Mouse (Mus musculus): ENCODE data around the gene Palm2.
"Not testable (repeated sequence)": the region's sequence is repeated elsewhere in the genome, so short reads cannot be mapped to it uniquely, and the experiment has no call there.

Palm2 gene

DNA sequence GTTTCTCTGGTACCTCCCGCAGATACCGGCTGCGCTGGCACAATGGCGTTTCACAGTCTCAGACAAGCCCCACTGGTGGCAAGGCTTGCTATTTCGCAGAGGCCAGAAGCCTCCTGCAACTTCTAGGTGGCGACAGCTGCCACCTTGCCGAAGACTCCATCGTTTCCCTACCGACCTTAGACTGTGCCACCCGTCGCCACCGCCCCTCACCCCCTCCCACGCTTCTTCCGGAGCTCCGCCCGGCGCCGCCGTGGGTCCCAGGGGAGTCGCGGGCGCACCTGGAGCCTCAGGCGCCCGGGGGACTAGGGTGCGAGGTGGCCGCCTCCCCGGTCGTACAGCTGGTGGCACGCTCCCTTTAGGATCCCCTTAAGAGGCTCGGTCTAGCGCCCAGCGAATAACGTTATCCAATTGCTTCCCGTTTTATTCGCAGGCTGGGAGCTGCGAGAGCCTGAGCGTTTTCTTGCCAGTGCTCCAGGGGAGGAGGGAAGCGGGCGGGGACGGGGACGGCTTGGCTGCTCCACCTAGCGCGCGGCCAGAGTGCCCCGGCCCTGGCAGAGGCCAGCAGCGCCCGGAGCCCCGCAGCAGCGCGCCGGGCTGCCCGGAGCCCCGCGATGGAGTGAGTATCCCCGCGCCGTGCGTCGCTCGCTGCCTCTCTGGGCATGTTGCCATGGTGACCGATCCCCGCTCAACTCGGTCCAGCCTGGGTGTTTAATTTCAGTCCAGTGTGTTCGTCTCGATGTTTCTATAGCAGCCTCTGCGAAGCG is at the start of gene Palm2:
TSS of gene Palm2 (plus strand) at position 307 of the 764 bp plus-strand sequence.
- peak; percentile 86 for DNase-seq

DNA sequence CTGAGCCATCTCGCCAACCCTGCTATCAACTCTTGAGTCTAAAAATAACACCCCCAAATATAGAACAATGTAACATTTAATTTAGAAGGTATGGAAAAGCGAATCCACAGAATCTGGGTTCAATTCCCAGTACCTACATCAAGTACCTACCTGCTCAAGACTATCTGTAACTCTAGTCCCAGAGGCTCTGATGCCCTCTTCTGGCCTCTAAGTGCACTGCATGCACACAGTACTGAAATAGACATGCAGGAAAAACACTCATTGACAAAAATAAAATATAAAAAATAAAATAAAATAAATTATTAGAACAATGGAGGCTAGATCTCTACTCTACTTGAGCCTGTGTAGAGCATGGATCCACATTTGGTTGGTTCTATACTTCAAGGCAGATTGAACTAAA is 49.7 kb upstream of the Palm2 start:
- peak; percentile 21 for DNase-seq

DNA sequence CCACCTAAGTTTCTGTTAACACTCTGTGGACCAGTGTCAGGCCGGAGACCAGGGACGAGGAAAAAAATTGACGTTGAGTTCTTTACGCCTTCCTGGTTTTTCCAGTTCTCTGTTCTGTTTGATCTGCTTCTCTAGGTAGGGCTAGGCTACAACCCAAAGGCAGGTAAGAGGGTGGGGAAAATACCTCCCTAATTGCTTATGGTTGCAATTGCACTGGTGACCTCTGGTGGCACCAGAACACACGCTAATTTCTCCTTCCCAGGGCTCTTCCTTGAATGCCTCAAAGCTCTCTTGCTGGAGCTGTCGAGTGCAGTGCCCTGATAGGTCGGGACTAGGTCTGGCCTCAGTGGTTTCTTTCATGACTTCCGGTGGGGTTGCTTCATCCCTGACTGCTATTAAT is 42.9 kb upstream of the Palm2 start:
- no peak for DNase-seq

DNA sequence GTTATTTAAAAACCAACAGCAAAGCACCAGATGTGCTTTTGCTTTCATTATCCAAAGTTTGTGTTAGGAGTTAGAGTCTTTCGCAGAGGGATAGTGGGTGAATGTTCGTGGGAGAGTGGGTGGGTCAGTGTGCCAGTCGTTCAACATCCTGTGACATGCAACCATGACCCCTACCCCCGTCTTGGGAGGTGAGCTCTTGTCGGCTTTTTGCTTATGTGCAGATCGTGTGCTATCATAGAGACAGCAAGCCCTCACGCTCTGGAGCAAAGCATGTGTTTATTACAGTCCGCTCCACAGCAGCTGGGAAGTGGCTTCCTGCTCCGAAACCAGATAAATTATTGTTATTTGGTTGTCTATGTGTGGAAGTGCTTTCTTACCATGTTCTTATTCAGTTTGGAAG is 37.6 kb upstream of the Palm2 start:
- DNase-seq: no peak

DNA sequence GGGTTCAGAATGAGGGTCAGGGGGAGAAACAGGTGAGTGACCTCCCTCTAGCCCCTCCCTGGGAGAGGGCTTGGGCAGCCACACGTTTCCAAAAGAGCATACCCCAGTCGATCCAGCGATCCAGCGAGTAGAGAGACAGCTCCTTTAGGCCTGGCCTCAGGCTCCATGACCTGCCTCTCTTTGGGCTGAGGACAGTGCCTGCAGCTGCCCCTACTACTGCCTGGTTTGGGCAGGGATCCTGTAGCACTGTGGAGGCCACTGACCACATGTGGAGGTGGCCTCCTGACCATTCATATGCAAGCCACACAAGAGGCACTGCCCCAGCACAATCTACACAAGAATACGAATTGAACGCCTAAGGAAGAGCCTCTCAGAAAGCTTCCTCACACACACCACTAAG is 21.7 kb upstream of the Palm2 start:
- DNase-seq: not testable (repeated sequence)

DNA sequence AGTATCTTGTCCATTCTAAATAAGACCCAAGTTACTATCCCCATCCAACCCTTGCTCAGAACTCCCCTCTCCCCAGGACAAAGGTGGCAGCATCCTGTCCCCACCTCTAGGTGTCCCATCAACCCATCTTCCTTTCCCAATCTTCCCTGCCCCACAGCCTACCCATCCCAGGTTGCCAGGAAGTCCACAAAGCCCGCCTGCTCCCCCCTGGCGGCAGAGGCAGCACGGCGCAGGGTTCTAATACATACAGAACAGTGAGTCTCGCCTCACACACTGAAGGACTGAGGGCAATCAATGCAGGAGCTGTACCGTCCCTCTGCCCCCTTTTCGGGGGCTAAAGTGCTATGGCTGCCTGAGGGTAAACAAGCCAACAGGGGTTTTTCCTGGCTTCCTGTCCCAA is 21.0 kb upstream of the Palm2 start:
- DNase-seq: no peak

DNA sequence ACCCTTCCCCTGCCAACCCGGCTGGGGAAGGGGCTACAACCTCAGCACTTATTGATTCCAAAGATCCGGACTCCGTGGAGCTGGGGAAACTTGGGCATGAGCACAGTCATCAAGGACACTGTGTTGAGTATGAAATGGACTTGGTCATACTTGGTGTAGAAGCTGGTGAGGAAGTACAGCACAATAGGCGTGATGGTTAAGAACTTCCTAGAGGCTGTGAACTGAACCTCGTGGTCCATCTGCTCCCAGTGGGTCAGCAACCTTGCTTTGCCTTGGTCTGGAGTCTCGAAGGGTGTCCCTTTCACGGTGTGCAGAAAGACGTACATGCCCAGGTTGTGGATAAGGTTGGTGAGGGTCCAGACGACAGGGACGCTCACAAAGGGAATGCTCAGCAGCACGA is 20.4 kb upstream of the Palm2 start:
- DNase-seq: not testable (repeated sequence)

DNA sequence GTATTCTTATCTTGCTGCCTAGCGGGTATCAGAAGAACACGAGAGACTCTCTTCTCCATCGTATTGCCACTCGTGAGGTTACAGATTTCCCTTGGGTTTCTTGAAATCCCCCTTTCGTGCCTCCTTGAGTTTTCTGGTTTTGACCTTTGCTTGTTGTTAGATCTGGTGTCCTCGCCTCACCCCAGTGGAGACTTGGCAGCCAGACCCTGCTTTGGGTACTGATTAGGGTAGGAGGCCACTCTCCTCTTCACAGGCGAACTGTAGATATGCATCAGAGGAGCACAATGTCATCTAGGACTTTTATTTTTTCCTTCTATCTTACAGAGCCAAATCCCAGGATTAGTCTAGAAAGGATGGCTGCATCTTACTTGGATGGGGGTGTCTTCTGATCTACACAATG is 10.0 kb upstream of the Palm2 start:
- no peak for DNase-seq

DNA sequence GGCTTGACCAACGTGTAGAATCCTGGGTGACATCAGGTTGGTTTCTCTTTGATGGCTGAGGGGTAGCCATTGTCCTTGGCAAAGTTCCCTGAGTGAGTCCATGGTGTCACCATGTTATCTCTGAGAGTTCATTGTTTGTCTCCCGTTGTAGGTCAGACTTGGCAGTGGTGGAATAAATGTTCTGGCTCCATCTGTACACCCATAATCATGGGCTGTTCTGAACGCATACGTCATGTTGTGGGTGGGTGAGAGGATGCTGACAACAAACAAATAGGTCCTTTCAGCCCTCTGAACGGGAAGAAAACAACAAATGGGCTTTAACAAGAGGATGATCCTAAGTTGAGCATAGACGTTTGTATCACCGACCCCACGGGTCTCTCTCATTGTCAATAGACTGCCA is 5.7 kb upstream of the Palm2 start:
- no peak for DNase-seq

DNA sequence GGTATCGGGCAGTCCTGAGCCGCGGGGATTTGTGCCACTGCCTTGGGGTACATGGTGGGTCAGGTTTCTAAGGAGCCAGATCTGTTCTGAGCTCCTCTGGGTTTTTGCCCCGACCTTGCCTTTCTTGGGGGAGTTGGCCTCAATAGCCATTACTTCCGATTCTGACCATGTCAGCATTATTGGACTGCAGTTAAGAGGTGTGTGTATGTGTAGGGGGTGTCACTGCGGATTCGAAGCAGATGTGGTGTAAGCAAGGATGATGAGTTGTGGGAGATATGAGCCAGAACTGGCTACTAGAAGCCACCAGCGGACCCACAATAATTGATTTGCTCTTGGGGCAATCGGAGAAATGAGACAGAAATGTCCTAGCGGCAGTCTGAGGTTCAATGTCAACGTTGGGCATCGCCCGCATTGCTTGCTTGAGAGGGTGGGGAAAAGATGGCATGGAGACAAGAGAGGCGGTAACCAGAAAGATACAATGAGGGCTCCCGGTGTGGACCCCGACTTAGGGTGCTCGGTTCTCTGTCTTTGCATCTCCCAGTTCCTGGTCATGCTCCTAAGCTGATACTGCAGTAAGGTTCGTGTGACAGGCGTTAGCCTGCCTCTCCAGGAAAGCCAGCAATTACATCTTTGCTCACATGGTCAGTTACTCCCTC is 786 bp downstream of the Palm2 start:
- DNase-seq: no peak

DNA sequence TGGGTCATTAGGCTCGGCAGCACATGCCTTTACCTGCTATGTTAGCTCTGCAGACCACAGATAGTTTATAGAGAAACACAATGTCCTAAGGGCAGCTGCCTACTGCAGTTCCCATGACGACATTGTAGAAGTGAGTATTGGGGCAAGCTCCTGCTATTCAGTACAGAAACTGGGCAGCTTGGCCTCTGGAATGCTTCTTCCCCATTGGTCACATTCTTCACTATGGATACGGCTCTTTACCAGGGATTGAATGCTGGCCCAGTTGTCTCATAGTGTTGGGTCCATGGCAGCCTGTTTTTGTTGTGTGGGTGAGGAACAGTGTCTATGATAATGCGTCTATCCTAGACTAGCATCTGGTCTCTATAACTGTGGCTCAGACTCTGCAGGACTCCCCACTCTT is 2.2 kb downstream of the Palm2 start:
- DNase-seq: peak; percentile 26

DNA sequence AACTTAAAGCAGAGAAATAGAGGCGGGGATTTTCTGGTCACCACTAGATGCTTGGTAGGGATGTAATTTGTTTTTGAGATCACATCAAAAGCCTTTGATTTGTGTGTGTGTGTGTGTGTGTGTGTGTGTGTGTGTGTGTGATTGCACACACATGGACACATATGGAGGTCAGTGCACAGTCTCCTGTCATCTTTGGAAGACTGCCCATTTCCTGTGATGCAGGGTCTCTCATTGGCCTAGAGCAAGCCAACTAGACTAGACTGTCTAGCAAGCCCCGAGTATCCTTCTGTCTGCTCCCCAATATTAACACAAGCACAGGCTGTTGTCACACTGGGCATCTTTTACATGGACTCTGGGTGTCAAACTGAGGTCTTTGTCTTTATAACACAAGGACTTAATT is 12.0 kb downstream of the Palm2 start:
- DNase-seq: no peak

DNA sequence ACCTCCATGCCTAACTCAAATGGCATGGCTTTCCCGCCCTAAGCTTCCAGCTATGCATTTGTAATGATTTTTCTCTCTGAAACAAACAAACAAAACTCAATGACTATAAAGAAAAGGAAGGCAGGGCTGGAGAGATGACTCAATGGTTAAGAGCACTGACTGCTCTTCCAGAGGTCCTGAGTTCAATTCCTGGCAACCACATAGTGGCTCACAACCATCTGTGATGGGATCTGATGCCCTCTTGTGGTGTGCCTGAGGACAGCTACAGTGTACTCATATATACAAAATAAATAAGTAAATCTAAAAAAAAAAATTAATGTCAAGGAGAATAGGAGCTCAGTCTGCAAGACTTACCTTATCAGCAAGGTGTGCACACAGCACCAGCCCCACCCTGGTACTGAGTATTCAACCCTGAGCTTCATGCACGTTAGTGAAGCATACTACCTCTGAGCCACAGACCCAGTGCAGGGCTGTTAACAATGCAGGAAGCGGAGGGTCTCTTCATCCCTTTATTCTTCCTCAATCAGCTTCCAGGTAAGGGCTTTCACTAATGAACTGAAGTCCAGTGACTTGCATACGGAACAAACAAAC is 12.9 kb downstream of the Palm2 start:
- DNase-seq: no peak

DNA sequence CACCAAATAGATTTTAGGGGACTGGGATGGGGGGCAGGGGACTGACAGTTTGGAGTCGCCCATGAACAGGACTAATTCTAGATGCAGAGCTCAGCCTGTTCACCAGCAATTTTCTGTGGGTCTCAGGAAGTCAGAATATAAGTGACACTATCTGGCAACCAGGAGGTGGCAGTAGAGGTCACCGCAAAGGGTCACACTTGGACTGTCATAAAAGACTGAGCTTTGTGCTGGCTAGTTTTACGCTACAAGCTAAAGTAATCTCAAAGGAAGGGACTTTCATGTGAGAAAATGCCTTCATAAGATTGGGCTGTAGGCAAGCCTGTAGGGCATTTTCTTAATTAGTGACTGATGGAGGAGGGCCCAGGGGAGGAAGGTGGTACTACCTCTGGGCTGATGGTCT is 17.8 kb downstream of the Palm2 start:
- peak; percentile 61 for DNase-seq

DNA sequence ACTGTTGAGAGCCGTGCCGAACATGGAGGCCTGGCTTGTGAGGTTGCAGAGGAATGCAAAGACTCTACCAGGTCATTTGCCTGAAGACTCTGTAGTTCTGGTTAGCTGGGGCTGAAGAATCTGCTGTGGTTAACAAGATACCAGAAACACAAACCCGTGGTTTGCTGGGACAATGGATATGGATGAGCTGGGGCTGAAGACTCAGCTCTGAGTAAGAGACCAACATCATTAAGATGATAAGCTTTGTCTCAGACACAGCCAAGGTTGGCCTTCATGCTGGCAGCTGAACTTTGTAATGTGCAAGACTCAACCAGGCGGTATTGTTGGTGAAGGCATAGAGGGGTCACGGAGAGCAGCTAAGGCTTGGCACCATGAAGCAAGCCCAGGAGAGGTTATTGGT is 18.6 kb downstream of the Palm2 start:
- no peak for DNase-seq

DNA sequence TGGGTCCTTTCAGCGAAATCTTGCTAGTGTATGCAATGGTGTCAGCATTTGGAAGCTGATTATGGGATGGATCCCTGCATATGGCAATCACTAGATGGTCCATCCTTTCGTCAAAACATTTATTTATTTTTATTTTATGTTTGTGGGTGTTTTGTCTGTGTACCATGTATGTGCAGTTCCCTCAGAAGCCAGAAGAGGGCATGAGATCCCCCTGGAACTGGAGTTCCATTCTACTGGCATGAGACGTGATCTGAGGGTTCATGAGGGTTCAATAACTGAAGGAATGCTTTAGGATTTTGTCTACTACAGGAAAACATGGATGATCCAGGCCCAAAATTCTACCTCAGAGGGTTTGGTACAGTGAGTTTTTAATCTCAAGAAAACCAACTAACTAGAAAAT is 28.3 kb downstream of the Palm2 start:
- peak; percentile 6 for DNase-seq

DNA sequence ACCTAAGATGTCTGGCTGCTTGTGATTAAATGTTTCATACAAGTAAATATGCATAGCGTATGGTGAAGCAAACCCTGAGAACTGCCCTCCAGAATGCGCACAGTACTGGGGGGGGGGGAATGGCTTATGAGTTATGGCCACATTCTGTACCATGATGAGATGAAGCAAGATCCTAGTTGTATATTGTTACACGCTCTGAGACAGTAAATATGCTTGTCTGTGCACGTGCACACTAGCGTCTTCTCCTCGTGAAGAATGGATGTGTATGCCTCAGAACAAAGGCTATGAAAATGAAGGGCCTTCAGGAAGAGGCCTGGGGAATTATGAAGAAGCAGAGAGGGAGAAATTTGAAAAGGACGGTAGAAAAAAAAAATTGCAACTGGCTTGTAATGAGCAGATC is 48.4 kb downstream of the Palm2 start:
- DNase-seq: no peak

DNA sequence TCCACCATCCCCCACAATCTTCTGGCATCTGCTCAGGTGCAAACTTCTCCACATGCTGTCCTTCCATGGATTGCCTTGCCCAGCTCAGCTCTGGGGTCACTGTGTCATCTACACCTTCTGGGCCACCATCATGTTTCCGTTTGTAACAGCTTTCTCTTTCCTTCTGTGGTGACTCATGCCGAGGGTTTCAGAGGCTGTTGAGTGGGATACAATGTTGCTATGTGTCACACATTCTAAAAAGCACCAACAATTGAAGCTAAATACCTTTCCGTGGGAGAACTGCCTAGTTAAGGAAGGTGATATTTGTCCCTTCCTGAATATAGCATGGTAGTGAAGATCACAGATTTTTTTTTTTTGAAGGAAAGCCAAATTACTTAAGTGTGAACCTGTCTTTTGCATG is 52.3 kb downstream of the Palm2 start:
- DNase-seq: no peak

DNA sequence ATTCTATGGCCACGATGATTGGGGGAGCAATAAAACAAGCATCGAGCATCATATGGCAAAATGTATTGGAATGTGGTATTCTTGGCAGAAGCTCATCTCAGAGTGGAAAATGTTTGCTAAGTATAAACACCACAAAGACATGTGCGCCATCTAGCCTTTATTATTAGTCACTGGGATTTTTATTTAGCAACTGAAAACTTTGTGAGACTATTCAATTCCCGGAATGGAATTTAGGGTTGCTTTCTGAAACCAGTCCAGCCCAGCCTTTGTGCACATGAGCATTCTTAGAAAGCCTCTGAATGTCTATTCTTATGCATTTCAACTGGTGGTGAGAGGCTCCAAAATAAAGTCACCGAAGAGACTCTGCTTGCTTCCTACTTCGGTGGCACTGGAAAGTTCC is 55.8 kb downstream of the Palm2 start:
- DNase-seq: no peak

DNA sequence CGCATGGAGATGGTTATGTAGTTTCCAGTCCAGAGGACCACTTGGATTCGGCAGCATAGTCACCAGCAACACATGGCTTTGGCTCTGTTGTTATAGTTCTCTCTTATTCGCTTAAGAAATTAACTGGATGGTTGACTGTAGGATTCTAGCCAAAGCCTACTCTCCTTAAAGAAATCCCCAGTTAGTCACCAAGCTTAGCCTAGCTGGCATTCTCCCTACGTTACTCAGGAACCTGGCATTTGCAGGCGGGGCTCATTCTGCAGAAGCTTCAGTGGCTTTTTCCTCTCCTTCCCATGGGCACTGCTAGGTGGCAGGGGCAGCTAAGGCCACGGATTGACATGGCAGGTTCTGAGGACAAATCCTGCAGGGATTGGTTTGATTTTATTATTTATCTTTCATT is 70.7 kb downstream of the Palm2 start:
- no peak for DNase-seq

DNA sequence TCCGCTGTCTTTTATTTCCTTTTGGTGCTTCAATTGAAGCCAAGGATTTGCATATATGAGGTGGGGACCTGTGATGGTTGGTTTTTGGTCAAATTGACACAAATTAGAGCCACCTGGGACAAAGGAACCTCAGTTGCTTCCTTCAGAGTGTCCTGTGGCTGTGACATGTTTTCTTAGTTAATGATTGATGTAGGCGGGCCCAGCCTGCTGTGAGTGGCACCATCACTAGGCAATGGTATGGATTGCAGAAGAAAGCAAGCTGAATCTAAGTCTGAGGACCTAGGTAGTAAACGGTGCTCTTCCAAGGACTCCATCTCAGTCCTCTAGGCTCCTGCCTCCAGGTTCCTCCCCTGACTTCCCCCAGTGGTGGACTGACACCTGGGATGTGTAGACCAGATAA is 76.5 kb downstream of the Palm2 start:
- DNase-seq: no peak

DNA sequence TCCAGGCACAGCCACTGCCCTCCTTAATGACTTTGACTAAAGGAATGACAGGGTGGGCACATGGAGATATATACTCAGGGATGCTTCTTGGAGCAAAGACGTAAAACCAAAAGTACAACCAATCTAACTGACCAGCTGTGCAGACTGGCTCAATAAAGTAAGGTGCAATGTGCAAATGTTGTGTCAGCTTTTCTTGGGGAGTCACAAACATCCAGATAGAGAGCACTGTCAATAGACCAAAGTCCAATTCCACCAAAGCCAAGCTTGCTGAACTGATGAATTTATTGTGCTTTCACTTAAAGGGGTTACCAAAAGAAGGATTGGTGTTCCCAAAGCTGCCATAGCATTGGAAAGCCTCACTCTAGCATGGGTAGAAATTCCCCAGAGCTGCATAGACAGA is 77.7 kb downstream of the Palm2 start:
- DNase-seq: no peak

DNA sequence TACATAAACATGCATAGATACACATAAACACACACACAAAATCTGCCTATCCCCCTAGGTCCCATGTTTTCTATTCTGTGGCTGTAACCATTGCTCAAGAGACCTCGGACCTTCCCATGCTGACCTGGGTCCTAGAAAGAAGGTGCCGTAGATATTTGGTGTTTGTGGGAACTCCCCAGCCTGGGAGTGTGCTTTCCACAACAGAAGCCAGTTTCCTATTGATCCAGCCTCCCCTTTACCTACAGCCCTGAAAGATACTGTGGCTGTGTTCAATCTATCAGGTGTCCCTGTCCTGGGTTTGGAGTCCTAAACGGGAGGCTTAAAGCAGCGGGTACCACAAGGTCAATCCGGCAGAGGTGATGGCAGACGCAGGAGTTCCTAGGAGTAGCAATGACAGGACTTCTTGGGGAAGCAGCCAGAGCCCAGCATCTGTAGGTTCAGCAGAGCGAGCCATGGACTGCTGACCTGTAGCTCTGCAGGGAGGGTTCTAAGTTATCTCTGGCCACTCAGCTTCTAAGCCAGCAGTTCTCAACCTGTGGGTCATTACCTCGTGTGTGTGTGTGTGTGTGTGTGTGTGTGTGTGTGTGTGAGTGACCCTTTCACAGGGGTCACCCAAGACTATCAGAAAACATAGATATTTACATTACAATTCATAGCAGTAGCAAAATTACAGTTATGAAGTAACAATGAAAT is 79.3 kb downstream of the Palm2 start:
- no peak for DNase-seq

Data from retina, postnatal 1 day (tissue).